Mouse (Mus musculus): ENCODE data around the gene Arid1b. TPM values are rescaled to one million over a fixed set of nuclear protein-coding genes. Genes with fewer than 3 reads are reported as not detected.

The Arid1b gene
- polyA plus RNA-seq, 1 experiment from 2014 or later = 12.2 TPM

DNA sequence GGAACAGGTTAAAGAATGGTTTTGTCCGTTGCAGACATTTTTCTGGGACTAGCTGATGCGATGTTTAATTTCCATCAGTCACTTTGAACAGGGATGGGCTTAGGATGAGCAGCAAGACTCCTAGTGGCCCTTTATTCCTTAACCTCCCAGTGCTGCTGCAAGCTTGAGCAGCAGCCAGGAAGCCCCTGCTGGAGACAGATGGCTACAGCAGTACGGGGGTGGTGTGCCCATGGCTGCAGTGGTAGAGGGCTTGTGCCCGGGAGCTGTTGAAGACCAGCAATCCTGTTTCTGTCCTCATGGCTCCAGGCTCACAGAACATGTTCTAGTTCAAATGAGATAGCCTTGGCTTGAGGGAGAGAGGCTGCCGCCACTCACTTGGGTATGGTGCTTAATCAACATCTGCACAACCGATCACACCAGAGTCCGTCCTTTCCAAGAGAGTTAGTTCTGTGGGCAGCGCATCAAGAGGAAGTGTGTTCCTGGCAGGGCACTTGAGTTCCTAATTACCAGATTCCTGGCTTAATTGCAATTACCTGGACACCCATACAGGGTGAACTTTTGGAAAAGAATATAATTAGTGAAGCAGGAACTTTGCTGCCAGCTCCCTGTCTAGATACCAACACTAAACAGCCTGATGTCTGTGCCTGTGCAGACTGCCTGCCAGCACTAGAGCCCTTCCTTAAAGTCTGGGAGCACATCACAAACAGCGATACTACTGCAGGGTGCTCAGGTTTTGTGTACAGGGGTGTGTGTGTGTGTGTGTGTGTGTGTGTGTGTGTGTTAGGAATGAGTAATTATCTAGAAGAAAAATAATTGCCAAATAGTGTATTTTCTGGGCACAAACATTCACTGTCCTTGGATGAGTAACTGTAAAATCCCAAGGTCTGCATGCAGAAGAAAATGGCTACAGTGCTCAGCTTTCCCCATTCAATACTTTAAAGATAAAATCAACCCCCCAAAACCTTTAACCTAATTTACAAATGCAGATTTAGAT lies 224.0 kb downstream of the Arid1b start:
- ATAC-seq (ENCODE audit: insufficient number of reproducible peaks, low FRiP score, low TSS enrichment, low read depth) = no peak
- H3K36me3 ChIP-seq = no peaks in the 10 kb centered on the region
- H3K4me1 ChIP-seq = peaks cover 50% of the 10 kb centered on the region
- no peak overlapping the region for H3K9ac ChIP-seq
- H3K27me3 ChIP-seq = no peaks in the 10 kb centered on the region
- H3K27ac ChIP-seq (replicated peaks) = no peak overlapping the region
- H3K9me3 ChIP-seq (replicated peaks) = no peaks in the 10 kb centered on the region
- 58% methylated on average over 9 of the region's 9 CpGs for WGBS
- no peak overlapping the region for H3K4me3 ChIP-seq (replicated peaks)
- no peak overlapping the region for H3K4me2 ChIP-seq (replicated peaks)

DNA sequence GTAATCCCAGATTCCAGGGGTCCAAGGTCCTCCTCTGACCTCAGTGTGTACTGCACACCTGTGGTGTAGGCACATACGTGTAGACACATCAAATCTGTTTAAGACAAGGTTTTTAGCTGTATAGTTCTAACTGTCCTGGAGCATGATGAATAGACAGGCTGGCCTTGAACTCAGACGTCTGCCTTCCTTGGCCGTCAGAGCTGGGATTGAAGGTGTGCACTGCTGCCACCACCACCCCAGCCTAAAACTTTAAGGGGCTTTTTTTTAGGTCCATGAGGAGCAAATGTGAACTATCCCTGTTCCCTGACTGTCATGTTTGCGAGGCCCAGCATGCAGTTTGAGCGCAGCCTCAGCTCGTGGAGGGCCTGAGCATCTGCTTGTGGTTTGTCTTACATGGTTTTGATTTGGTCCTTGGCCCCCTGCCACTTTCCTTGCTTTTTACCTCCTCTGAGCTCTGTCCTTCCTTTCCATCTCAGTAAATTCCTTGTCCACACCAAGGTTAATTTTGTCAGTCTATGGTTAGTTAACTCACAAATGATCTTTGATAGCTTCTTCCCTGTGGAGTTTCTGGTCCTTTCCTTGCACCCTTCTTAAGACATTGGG lies 224.9 kb downstream of the Arid1b start:
- no peaks in the 10 kb centered on the region for H3K9me3 ChIP-seq (replicated peaks)
- peak; percentile 30; the same call in 1 of the 2 replicates for ATAC-seq (ENCODE audit: insufficient number of reproducible peaks, low FRiP score, low TSS enrichment, low read depth)
- no peak overlapping the region for H3K9ac ChIP-seq
- no peaks in the 10 kb centered on the region for H3K27me3 ChIP-seq
- 32% methylated on average over 6 of the region's 6 CpGs for WGBS
- no peak overlapping the region for H3K4me2 ChIP-seq (replicated peaks)
- peaks cover 50% of the 10 kb centered on the region for H3K4me1 ChIP-seq
- H3K27ac ChIP-seq (replicated peaks) = 0 out of 2 replicates have a peak overlapping the region, but pooled peaks have one; percentile 17
- no peaks in the 10 kb centered on the region for H3K36me3 ChIP-seq
- no peak overlapping the region for H3K4me3 ChIP-seq (replicated peaks)

GRCm38 (mm10) chr17:5221041-5221440 lies 226.9 kb downstream of the Arid1b start:
- Histone ChIP-seq H3K9me3 (replicated peaks) (no peaks in the 10 kb centered on the region), H3K27ac (replicated peaks) (peak overlapping the region; percentile 61; the same call in 1 of the 2 replicates), H3K27me3 (no peaks in the 10 kb centered on the region), H3K9ac (no peak overlapping the region), H3K36me3 (no peaks in the 10 kb centered on the region), H3K4me3 (replicated peaks) (no peak overlapping the region), H3K4me1 (peaks cover 50% of the 10 kb centered on the region), H3K4me2 (replicated peaks) (no peak overlapping the region)
- 39% methylated on average over 8 of the region's 8 CpGs for WGBS
- ATAC-seq (ENCODE audit: insufficient number of reproducible peaks, low FRiP score, low TSS enrichment, low read depth) = no peak

DNA sequence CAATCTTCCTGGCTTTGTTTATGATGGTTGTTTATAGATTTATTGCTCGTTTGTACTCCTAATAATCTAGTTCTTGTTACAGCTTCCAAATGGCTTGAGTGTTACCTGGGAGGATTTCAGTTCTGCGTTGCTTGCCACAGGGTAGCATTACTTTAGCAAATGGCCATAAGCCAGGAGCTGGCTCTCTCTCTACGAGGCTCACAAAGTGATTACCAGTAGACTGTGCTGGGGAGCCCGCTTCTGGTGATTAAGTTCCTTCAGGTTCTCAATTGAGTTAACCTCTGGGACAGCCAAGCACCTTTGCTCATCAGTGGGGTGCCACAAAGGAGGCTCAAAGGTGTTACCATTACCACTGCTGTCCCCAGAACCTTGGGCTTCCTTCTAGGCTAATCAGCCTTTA lies 227.4 kb downstream of the Arid1b start:
- Histone ChIP-seq H3K4me1 (peaks cover 50% of the 10 kb centered on the region), H3K27me3 (no peaks in the 10 kb centered on the region), H3K4me2 (replicated peaks) (no peak overlapping the region), H3K9ac (no peak overlapping the region), H3K9me3 (replicated peaks) (no peaks in the 10 kb centered on the region), H3K4me3 (replicated peaks) (no peak overlapping the region), H3K36me3 (no peaks in the 10 kb centered on the region), H3K27ac (replicated peaks) (no peak overlapping the region)
- ATAC-seq (ENCODE audit: insufficient number of reproducible peaks, low FRiP score, low TSS enrichment, low read depth) = no peak
- 48% methylated on average over 4 of the region's 4 CpGs for WGBS

GRCm38 (mm10) chr17:5222827-5223226 lies 228.7 kb downstream of the Arid1b start:
- WGBS = 46% methylated on average over 2 of the region's 2 CpGs
- ATAC-seq (ENCODE audit: insufficient number of reproducible peaks, low FRiP score, low TSS enrichment, low read depth) = no peak
- Histone ChIP-seq H3K27me3 (no peaks in the 10 kb centered on the region), H3K9me3 (replicated peaks) (no peaks in the 10 kb centered on the region), H3K27ac (replicated peaks) (no peak overlapping the region), H3K4me1 (peaks cover 40% of the 10 kb centered on the region), H3K4me2 (replicated peaks) (no peak overlapping the region), H3K4me3 (replicated peaks) (no peak overlapping the region), H3K9ac (no peak overlapping the region), H3K36me3 (no peaks in the 10 kb centered on the region)

- no peaks in the 10 kb centered on the region for H3K27me3 ChIP-seq
- H3K9me3 ChIP-seq (replicated peaks) = no peaks in the 10 kb centered on the region
- no peaks in the 10 kb centered on the region for H3K36me3 ChIP-seq
- H3K9ac ChIP-seq = no peak overlapping the region
- peaks cover 32% of the 10 kb centered on the region for H3K4me1 ChIP-seq
- H3K4me2 ChIP-seq (replicated peaks) = no peak overlapping the region
- no peak overlapping the region for H3K27ac ChIP-seq (replicated peaks)
- WGBS = 87% methylated on average over 4 of the region's 4 CpGs
- H3K4me3 ChIP-seq (replicated peaks) = no peak overlapping the region
- no peak for ATAC-seq (ENCODE audit: insufficient number of reproducible peaks, low FRiP score, low TSS enrichment, low read depth)
Measured at GRCm38 (mm10) chr17:5224932-5225331, 230.8 kb downstream of the Arid1b start.

DNA sequence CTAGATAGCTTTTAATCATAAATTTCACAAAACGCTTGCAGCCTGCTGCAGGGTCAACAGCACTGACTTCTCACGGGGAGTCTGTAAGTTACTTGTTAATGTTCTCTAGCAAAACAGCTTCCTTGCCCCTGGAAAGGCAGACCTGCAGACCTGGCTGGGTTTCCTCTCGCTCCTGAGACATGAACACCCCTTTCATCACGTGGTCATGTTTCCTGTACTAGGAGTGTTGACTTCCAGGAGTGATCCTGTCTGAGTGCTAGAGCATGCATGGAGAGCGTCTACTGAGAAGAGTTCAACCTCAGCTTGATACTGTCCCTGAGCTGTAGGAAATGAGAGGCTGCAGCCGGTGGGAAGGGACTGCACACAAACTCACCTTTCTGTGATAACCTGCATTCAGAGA lies 233.0 kb downstream of the Arid1b start:
- peaks cover 14% of the 10 kb centered on the region for H3K4me1 ChIP-seq
- no peaks in the 10 kb centered on the region for H3K27me3 ChIP-seq
- WGBS = 63% methylated on average over 6 of the region's 6 CpGs

GRCm38 (mm10) chr17:5227950-5228615 lies 234.0 kb downstream of the Arid1b start:
- Histone ChIP-seq H3K4me1 (peaks cover 23% of the 10 kb centered on the region), H3K27me3 (no peaks in the 10 kb centered on the region), H3K4me3 (replicated peaks) (no peak overlapping the region), H3K4me2 (replicated peaks) (no peak overlapping the region), H3K27ac (replicated peaks) (no peak overlapping the region), H3K36me3 (no peaks in the 10 kb centered on the region), H3K9ac (no peak overlapping the region), H3K9me3 (replicated peaks) (no peaks in the 10 kb centered on the region)
- 65% methylated on average over 14 of the region's 14 CpGs for WGBS
- no peak for ATAC-seq (ENCODE audit: insufficient number of reproducible peaks, low FRiP score, low TSS enrichment, low read depth)

More for the DNA sequence above, 233.0 kb downstream of the Arid1b start:
- H3K4me3 ChIP-seq (replicated peaks) = no peak overlapping the region
- H3K36me3 ChIP-seq = no peaks in the 10 kb centered on the region
- H3K27ac ChIP-seq (replicated peaks) = no peak overlapping the region
- H3K9me3 ChIP-seq (replicated peaks) = no peaks in the 10 kb centered on the region
- H3K4me2 ChIP-seq (replicated peaks) = no peak overlapping the region
- ATAC-seq (ENCODE audit: insufficient number of reproducible peaks, low FRiP score, low TSS enrichment, low read depth) = no peak
- no peak overlapping the region for H3K9ac ChIP-seq

GRCm38 (mm10) chr17:5228616-5229250 lies 234.6 kb downstream of the Arid1b start:
- Histone ChIP-seq H3K9me3 (replicated peaks) (no peaks in the 10 kb centered on the region), H3K4me2 (replicated peaks) (no peak overlapping the region), H3K27ac (replicated peaks) (no peak overlapping the region), H3K36me3 (no peaks in the 10 kb centered on the region), H3K27me3 (no peaks in the 10 kb centered on the region), H3K4me3 (replicated peaks) (no peak overlapping the region), H3K4me1 (peaks cover 23% of the 10 kb centered on the region), H3K9ac (no peak overlapping the region)
- no peak for ATAC-seq (ENCODE audit: insufficient number of reproducible peaks, low FRiP score, low TSS enrichment, low read depth)
- WGBS = 73% methylated on average over 6 of the region's 6 CpGs

DNA sequence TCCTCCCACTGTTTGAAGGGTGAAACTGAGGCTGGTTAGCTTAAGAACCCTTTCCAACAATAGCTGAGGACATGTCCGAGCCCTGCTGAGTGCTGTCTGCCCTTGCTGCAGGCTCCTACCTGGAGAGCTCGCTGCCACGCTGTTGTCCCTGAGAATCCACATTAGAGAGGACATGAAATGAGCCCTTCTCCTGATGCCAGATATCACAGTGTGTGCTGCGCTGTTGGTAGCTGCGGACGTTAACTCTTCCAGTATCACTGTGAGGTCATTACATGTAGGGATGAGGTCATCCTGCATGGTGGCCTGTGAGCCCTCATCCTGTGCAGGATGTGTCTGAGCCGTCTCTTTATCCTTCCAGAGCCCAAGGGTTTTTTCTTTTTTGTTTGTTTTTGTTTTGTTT lies 235.9 kb downstream of the Arid1b start:
- WGBS = 80% methylated on average over 7 of the region's 7 CpGs
- H3K9me3 ChIP-seq (replicated peaks) = no peaks in the 10 kb centered on the region
- no peaks in the 10 kb centered on the region for H3K27me3 ChIP-seq
- H3K4me3 ChIP-seq (replicated peaks) = no peak overlapping the region
- H3K27ac ChIP-seq (replicated peaks) = no peak overlapping the region
- no peak overlapping the region for H3K9ac ChIP-seq
- ATAC-seq (ENCODE audit: insufficient number of reproducible peaks, low FRiP score, low TSS enrichment, low read depth) = no peak
- no peaks in the 10 kb centered on the region for H3K36me3 ChIP-seq
- no peak overlapping the region for H3K4me2 ChIP-seq (replicated peaks)
- H3K4me1 ChIP-seq = peaks cover 34% of the 10 kb centered on the region

DNA sequence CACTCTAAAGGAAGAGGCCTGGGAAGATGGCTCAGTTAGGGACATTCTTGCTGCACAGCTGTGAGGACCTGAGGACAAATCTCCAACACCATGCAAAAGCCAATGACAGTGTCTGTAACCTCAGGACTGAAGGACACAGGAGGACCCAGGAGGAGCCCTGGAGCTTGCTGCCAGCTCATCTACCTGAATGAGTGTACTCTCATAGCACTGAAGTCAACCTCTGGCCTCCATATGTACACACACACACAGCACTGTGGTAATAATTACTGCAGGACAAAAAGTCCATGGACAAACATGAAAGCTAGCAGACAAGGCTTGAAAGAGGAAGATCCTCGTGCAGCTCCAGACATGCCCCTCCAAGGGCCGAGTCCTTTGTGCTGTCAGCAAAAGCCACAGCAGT lies 238.0 kb downstream of the Arid1b start:
- WGBS = 57% methylated on average over 2 of the region's 2 CpGs
- H3K4me2 ChIP-seq (replicated peaks) = no peak overlapping the region

More for the DNA sequence above, 238.0 kb downstream of the Arid1b start:
- Histone ChIP-seq H3K9me3 (replicated peaks) (no peaks in the 10 kb centered on the region), H3K27me3 (no peaks in the 10 kb centered on the region), H3K9ac (no peak overlapping the region), H3K4me3 (replicated peaks) (no peak overlapping the region), H3K4me1 (peaks cover 50% of the 10 kb centered on the region), H3K36me3 (no peaks in the 10 kb centered on the region), H3K27ac (replicated peaks) (no peak overlapping the region)
- ATAC-seq (ENCODE audit: insufficient number of reproducible peaks, low FRiP score, low TSS enrichment, low read depth) = no peak
